Mouse (Mus musculus) MEL (cell line): ENCODE measurements at regions not wholly inside any gene's neighbourhood (a gene's known extent, or its start where the extent isn't known, plus 50 kb on each side); places are given as distances from the start of the nearest gene placed in this dataset.

ENCODE experiments used
- DNase-seq: peaks from one replicate; pipeline ENCODE4 v3.0.0; 2011; ENCODE audit warnings: low read depth, low spot score
- H3K27ac ChIP-seq: 2 replicates; pipeline ENCODE4 v1.5.1; 2012; ENCODE audit warnings: low read depth, mild to moderate bottlenecking, control low read depth, low read length, moderate library complexity; ENCODE audit not compliant: control insufficient read depth
- H3K27me3 ChIP-seq, 2 experiments: fragments of 150-350 bp in 1 of 2; sonication (generic) in 1 of 2; 2 replicates each; pipeline ENCODE4 v1.6.1; 2012; ENCODE audit warnings: low read length in 2 of 2, mild to moderate bottlenecking in 2 of 2, improper control_type of control experiment in 1 of 2, moderate library complexity in 1 of 2; ENCODE audit not compliant: insufficient read depth in 2 of 2, control insufficient read depth in 1 of 2
- H3K36me3 ChIP-seq, 2 experiments: 2 replicates each; pipeline ENCODE4 v1.6.1; 2012 to 2014; ENCODE audit warnings: low read length in 2 of 2, improper control_type of control experiment in 1 of 2, inconsistent platforms in 1 of 2, mild to moderate bottlenecking in 1 of 2; ENCODE audit not compliant: insufficient read depth in 2 of 2, control insufficient read depth in 1 of 2
- H3K4me1 ChIP-seq, 2 experiments: fragments of 150-350 bp in 1 of 2; sonication (generic) in 1 of 2; 2 replicates each; pipeline ENCODE4 v1.6.1; 2012; ENCODE audit warnings: low read length in 2 of 2, improper control_type of control experiment in 1 of 2, mild to moderate bottlenecking in 1 of 2; ENCODE audit not compliant: insufficient read depth in 2 of 2, control insufficient read depth in 1 of 2
- H3K4me3 ChIP-seq, 2 experiments: fragments of 150-350 bp in 1 of 2; sonication (generic) in 1 of 2; 2 replicates each; pipeline ENCODE4 v1.5.1; 2012; ENCODE audit warnings: low read depth in 2 of 2, low read length in 2 of 2, mild to moderate bottlenecking in 2 of 2, moderate library complexity in 2 of 2, control low read depth in 1 of 2, improper control_type of control experiment in 1 of 2; ENCODE audit not compliant: control insufficient read depth in 1 of 2, insufficient read depth in 1 of 2
- H3K79me2 ChIP-seq: 2 replicates; pipeline ENCODE4 v1.6.1; 2012; ENCODE audit warnings: mild to moderate bottlenecking, low read length, moderate library complexity; ENCODE audit not compliant: control insufficient read depth, poor library complexity, insufficient read depth
- H3K9ac ChIP-seq: 2 replicates; pipeline ENCODE4 v1.6.1; 2012; ENCODE audit warnings: low read depth, mild to moderate bottlenecking, control low read depth, low read length, moderate library complexity; ENCODE audit not compliant: control insufficient read depth, poor library complexity, severe bottlenecking
- H3K9me3 ChIP-seq: fragments of 150-350 bp; sonication (generic); replicated peaks from 2 replicates; pipeline ENCODE4 v1.6.1; 2012; ENCODE audit warnings: mild to moderate bottlenecking, low read length, improper control_type of control experiment, moderate library complexity; ENCODE audit not compliant: insufficient read depth
- CHD1 ChIP-seq: IDR thresholded peaks from 2 replicates; pipeline ENCODE4 v1.6.1; 2012; ENCODE audit warnings: low read depth, mild to moderate bottlenecking, inconsistent platforms, low read length, improper control_type of control experiment
- CHD2 ChIP-seq: IDR thresholded peaks from 2 replicates; pipeline ENCODE4 v1.6.1; 2011; ENCODE audit warnings: low read length, improper control_type of control experiment
- CTCF ChIP-seq, 3 experiments: IDR thresholded peaks in 2 of 3; conservative IDR thresholded peaks in 1 of 3; 2 replicates each; pipeline ENCODE4 v1.5.1; 2011 to 2012; ENCODE audit warnings: low read length in 3 of 3, low read depth in 2 of 3, mild to moderate bottlenecking in 2 of 3, improper control_type of control experiment in 1 of 3, inconsistent platforms in 1 of 3, mixed read lengths in 1 of 3, moderate library complexity in 1 of 3; ENCODE audit not compliant: control insufficient read depth in 1 of 3, insufficient read depth in 1 of 3, poor library complexity in 1 of 3, severe bottlenecking in 1 of 3
- EP300 ChIP-seq, 2 experiments: IDR thresholded peaks; 2 replicates each; pipeline ENCODE4 v1.6.1; 2011; ENCODE audit warnings: improper control_type of control experiment in 2 of 2, low read length in 2 of 2, low read depth in 1 of 2, mild to moderate bottlenecking in 1 of 2
- ETS1 ChIP-seq: IDR thresholded peaks from 2 replicates; pipeline ENCODE4 v1.6.1; 2012; ENCODE audit warnings: low read depth, mild to moderate bottlenecking, inconsistent platforms, low read length, improper control_type of control experiment, moderate library complexity
- HCFC1 ChIP-seq: IDR thresholded peaks from 2 replicates; pipeline ENCODE4 v1.6.1; 2012; ENCODE audit warnings: low read depth, mild to moderate bottlenecking, inconsistent platforms, low read length, improper control_type of control experiment, moderate library complexity
- KAT2A ChIP-seq: conservative IDR thresholded peaks from 2 replicates; pipeline ENCODE4 v1.6.1; 2012; ENCODE audit warnings: low read depth, low read length, improper control_type of control experiment, inconsistent platforms
- MAFK ChIP-seq: IDR thresholded peaks from 2 replicates; pipeline ENCODE4 v1.6.1; 2011; ENCODE audit warnings: low read depth, mild to moderate bottlenecking, low read length, improper control_type of control experiment, borderline replicate concordance
- MAZ ChIP-seq: IDR thresholded peaks from 2 replicates; pipeline ENCODE4 v1.6.1; 2012; ENCODE audit warnings: low read depth, mild to moderate bottlenecking, inconsistent platforms, low read length, improper control_type of control experiment
- MEF2A ChIP-seq: IDR thresholded peaks from 2 replicates; pipeline ENCODE4 v1.6.1; 2014; ENCODE audit warnings: low read depth, mild to moderate bottlenecking, inconsistent platforms, low read length, improper control_type of control experiment; ENCODE audit not compliant: poor library complexity, insufficient replicate concordance, severe bottlenecking; ENCODE audit errors: extremely low read depth
- MXI1 ChIP-seq: IDR thresholded peaks from 2 replicates; pipeline ENCODE4 v1.6.1; 2011; ENCODE audit warnings: mild to moderate bottlenecking, low read depth, low read length, improper control_type of control experiment
- MYC ChIP-seq: IDR thresholded peaks from 2 replicates; pipeline ENCODE4 v1.6.1; 2011; ENCODE audit warnings: low read depth, mild to moderate bottlenecking, low read length, improper control_type of control experiment, moderate library complexity
- NRF1 ChIP-seq: IDR thresholded peaks from 2 replicates; pipeline ENCODE4 v1.6.1; 2014; ENCODE audit warnings: low read depth, mild to moderate bottlenecking, inconsistent platforms, low read length, improper control_type of control experiment, moderate library complexity; ENCODE audit not compliant: poor library complexity, insufficient read depth, severe bottlenecking
- RAD21 ChIP-seq: IDR thresholded peaks from 2 replicates; pipeline ENCODE4 v1.6.1; 2011; ENCODE audit warnings: mild to moderate bottlenecking, low read depth, low read length, improper control_type of control experiment
- TAL1 ChIP-seq: IDR thresholded peaks from 2 replicates; pipeline ENCODE4 v1.6.1; 2012; ENCODE audit warnings: mild to moderate bottlenecking, inconsistent platforms, low read length, moderate library complexity, mixed read lengths
- TBP ChIP-seq: IDR thresholded peaks from 2 replicates; pipeline ENCODE4 v1.8.0; 2011; ENCODE audit warnings: low read depth, low read length, improper control_type of control experiment
- TCF12 ChIP-seq: IDR thresholded peaks from 2 replicates; pipeline ENCODE4 v1.6.1; 2014; ENCODE audit warnings: low read depth, mild to moderate bottlenecking, inconsistent platforms, low read length, improper control_type of control experiment, moderate library complexity
- UBTF ChIP-seq: IDR thresholded peaks from 2 replicates; pipeline ENCODE4 v1.6.1; 2012; ENCODE audit warnings: low read depth, mild to moderate bottlenecking, inconsistent platforms, low read length, improper control_type of control experiment, moderate library complexity, borderline replicate concordance; ENCODE audit not compliant: insufficient read depth
- USF1 ChIP-seq: IDR thresholded peaks from 2 replicates; pipeline ENCODE4 v1.6.1; 2014; ENCODE audit warnings: low read depth, mild to moderate bottlenecking, inconsistent platforms, low read length, improper control_type of control experiment, moderate library complexity
- ZKSCAN1 ChIP-seq: IDR thresholded peaks from 2 replicates; pipeline ENCODE4 v1.6.1; 2012; ENCODE audit warnings: low read depth, mild to moderate bottlenecking, inconsistent platforms, low read length, improper control_type of control experiment, moderate library complexity
- ZMIZ1 ChIP-seq: IDR thresholded peaks from 2 replicates; pipeline ENCODE4 v1.6.1; 2012; ENCODE audit warnings: low read depth, mild to moderate bottlenecking, inconsistent platforms, low read length, improper control_type of control experiment, moderate library complexity
- ZNF384 ChIP-seq: IDR thresholded peaks from 2 replicates; pipeline ENCODE4 v1.6.1; 2012; ENCODE audit warnings: low read depth, mild to moderate bottlenecking, inconsistent platforms, low read length, improper control_type of control experiment

GRCm38 (mm10) chr1:189495386-189496150, 93.5 kb upstream of the Kcnk2 start:
- H3K9me3 ChIP-seq = no peaks in the 10 kb centered on the region
- no peak overlapping the region for H3K4me3 ChIP-seq
- DNase-seq = no peak

GRCm38 (mm10) chr1:189494896-189495295, 92.8 kb upstream of the Kcnk2 start:
- Histone ChIP-seq H3K4me3 (no peak overlapping the region), H3K9ac (no peak overlapping the region), H3K36me3 (no peaks in the 10 kb centered on the region), H3K27me3 (no peaks in the 10 kb centered on the region), H3K27ac (no peak overlapping the region), H3K79me2 (no peaks in the 10 kb centered on the region), H3K4me1 (no peaks in the 10 kb centered on the region), H3K9me3 (no peaks in the 10 kb centered on the region)
- TF ChIP-seq ZKSCAN1 (no peak), TBP (no peak), MAZ (no peak), CTCF (IDR thresholded peaks at IDR 0.05 in 2 of 3, conservative IDR thresholded peaks at IDR 0.05 in 1 of 3; ENCODE audit: control insufficient read depth in 1 of 3, insufficient read depth in 1 of 3, low read depth in 2 of 3, low read length in 3 of 3, poor library complexity in 1 of 3, severe bottlenecking in 1 of 3) (no peak), ETS1 (no peak), HCFC1 (no peak), MXI1 (no peak), UBTF (no peak), TCF12 (no peak), MEF2A (no peak), MAFK (no peak), USF1 (no peak), ZMIZ1 (no peak), EP300 (IDR thresholded peaks at IDR 0.05; ENCODE audit: low read depth in 1 of 2, low read length in 2 of 2) (no peak), MYC (no peak)
- no peak for DNase-seq

More at GRCm38 (mm10) chr1:189495386-189496150, 93.5 kb upstream of the Kcnk2 start:
- Histone ChIP-seq H3K27me3 (no peaks in the 10 kb centered on the region), H3K36me3 (no peaks in the 10 kb centered on the region), H3K4me1 (no peaks in the 10 kb centered on the region), H3K9ac (no peak overlapping the region), H3K27ac (no peak overlapping the region), H3K79me2 (no peaks in the 10 kb centered on the region)
- TF ChIP-seq HCFC1 (no peak), RAD21 (no peak), CHD2 (no peak), CTCF (IDR thresholded peaks at IDR 0.05 in 2 of 3, conservative IDR thresholded peaks at IDR 0.05 in 1 of 3; ENCODE audit: control insufficient read depth in 1 of 3, insufficient read depth in 1 of 3, low read depth in 2 of 3, low read length in 3 of 3, poor library complexity in 1 of 3, severe bottlenecking in 1 of 3) (no peak), ZMIZ1 (no peak), KAT2A (no peak), NRF1 (no peak), TAL1 (no peak), MAZ (no peak), ZNF384 (no peak), ZKSCAN1 (no peak), CHD1 (no peak)
